Mouse (Mus musculus): ENCODE measurements around the gene Krt7. TPM values are rescaled to one million over a fixed set of nuclear protein-coding genes. Genes with fewer than 3 reads are reported as not detected.

Gene Krt7
- polyA plus RNA-seq, 1 experiment from 2014 or later: 33.0 TPM

- ATAC-seq (ENCODE audit: low read depth) (no peak), DNase-seq (ENCODE audit: low spot score) (no peak)
- Histone ChIP-seq H3K4me2 (ENCODE audit: low read depth, low read length) (no peak overlapping the region), H3K4me3 (ENCODE audit: low read depth, low read length) (no peak overlapping the region), H3K4me1 (ENCODE audit: control insufficient read depth, insufficient read depth, low read length) (no peaks in the 10 kb centered on the region), H3K36me3 (ENCODE audit: control insufficient read depth, insufficient read depth, low read length) (no peaks in the 10 kb centered on the region), H3K27me3 (replicated peaks; ENCODE audit: control insufficient read depth, insufficient read depth, low read length) (peaks cover 37% of the 10 kb centered on the region), H3K9me3 (ENCODE audit: control insufficient read depth, low read length) (no peaks in the 10 kb centered on the region), H3K27ac (replicated peaks; ENCODE audit: low read depth, low read length) (no peak overlapping the region), H3K9ac (ENCODE audit: low read depth, low read length) (no peak overlapping the region)
- 64% methylated on average over 4 of the region's 4 CpGs for WGBS
Measured at GRCm38 (mm10) chr15:101440837-101441236, 30.0 kb downstream of the Krt7 start.

- H3K27me3 ChIP-seq (replicated peaks; ENCODE audit: control insufficient read depth, insufficient read depth, low read length): no peaks in the 10 kb centered on the region
- H3K9me3 ChIP-seq (ENCODE audit: control insufficient read depth, low read length): no peaks in the 10 kb centered on the region
- no peak overlapping the region for H3K4me2 ChIP-seq (ENCODE audit: low read depth, low read length)
- no peak overlapping the region for H3K4me3 ChIP-seq (ENCODE audit: low read depth, low read length)
- DNase-seq (ENCODE audit: low spot score): peak; percentile 20
- no peaks in the 10 kb centered on the region for H3K4me1 ChIP-seq (ENCODE audit: control insufficient read depth, insufficient read depth, low read length)
- no peak for ATAC-seq (ENCODE audit: low read depth)
- H3K27ac ChIP-seq (replicated peaks; ENCODE audit: low read depth, low read length): no peak overlapping the region
- H3K9ac ChIP-seq (ENCODE audit: low read depth, low read length): no peak overlapping the region
- H3K36me3 ChIP-seq (ENCODE audit: control insufficient read depth, insufficient read depth, low read length): no peaks in the 10 kb centered on the region
- 60% methylated on average over 11 of the region's 11 CpGs for WGBS
Measured at GRCm38 (mm10) chr15:101446572-101446971, 35.7 kb downstream of the Krt7 start.

- DNase-seq (ENCODE audit: low spot score) (no peak), ATAC-seq (ENCODE audit: low read depth) (no peak)
- Histone ChIP-seq H3K4me2 (ENCODE audit: low read depth, low read length) (no peak within 1 kb of the TSS), H3K4me3 (ENCODE audit: low read depth, low read length) (no peak within 1 kb of the TSS), H3K9me3 (ENCODE audit: control insufficient read depth, low read length) (no peaks in the 10 kb centered on the region), H3K36me3 (ENCODE audit: control insufficient read depth, insufficient read depth, low read length) (no peaks in the 10 kb centered on the region), H3K27me3 (replicated peaks; ENCODE audit: control insufficient read depth, insufficient read depth, low read length) (no peaks in the 10 kb centered on the region), H3K4me1 (ENCODE audit: control insufficient read depth, insufficient read depth, low read length) (no peaks in the 10 kb centered on the region), H3K9ac (ENCODE audit: low read depth, low read length) (no peak within 1 kb of the TSS), H3K27ac (replicated peaks; ENCODE audit: low read depth, low read length) (no peak within 1 kb of the TSS)
- 79% methylated on average over 2 of the region's 2 CpGs for WGBS
Measured at GRCm38 (mm10) chr15:101447444-101447843, 36.6 kb downstream of the Krt7 start, which contains the start of gene Krt88. Gene Krt88, plus strand, starts transcription at chr15:101447744.

- Histone ChIP-seq H3K9ac (ENCODE audit: low read depth, low read length) (no peak overlapping the region), H3K27me3 (replicated peaks; ENCODE audit: control insufficient read depth, insufficient read depth, low read length) (no peaks in the 10 kb centered on the region), H3K4me2 (ENCODE audit: low read depth, low read length) (no peak overlapping the region), H3K4me3 (ENCODE audit: low read depth, low read length) (no peak overlapping the region), H3K27ac (replicated peaks; ENCODE audit: low read depth, low read length) (no peak overlapping the region), H3K36me3 (ENCODE audit: control insufficient read depth, insufficient read depth, low read length) (no peaks in the 10 kb centered on the region), H3K9me3 (ENCODE audit: control insufficient read depth, low read length) (0 out of 2 replicates have a peak, but pooled peaks cover 8% of the 10 kb centered on the region), H3K4me1 (ENCODE audit: control insufficient read depth, insufficient read depth, low read length) (peaks cover 5% of the 10 kb centered on the region; the same call in 1 of the 2 replicates)
- 3% methylated on average over 13 of the region's 13 CpGs for WGBS
- ATAC-seq (ENCODE audit: low read depth) (peak; percentile 74; the same call in 1 of the 2 replicates), DNase-seq (ENCODE audit: low spot score) (peak; percentile 62)
Measured at GRCm38 (mm10) chr15:101453093-101453736, 42.4 kb downstream of the Krt7 start.

- Histone ChIP-seq H3K4me3 (ENCODE audit: low read depth, low read length) (no peak overlapping the region), H3K36me3 (ENCODE audit: control insufficient read depth, insufficient read depth, low read length) (no peaks in the 10 kb centered on the region), H3K4me1 (ENCODE audit: control insufficient read depth, insufficient read depth, low read length) (peaks cover 10% of the 10 kb centered on the region; the same call in 1 of the 2 replicates), H3K9me3 (ENCODE audit: control insufficient read depth, low read length) (0 out of 2 replicates have a peak, but pooled peaks cover 8% of the 10 kb centered on the region), H3K4me2 (ENCODE audit: low read depth, low read length) (no peak overlapping the region), H3K27me3 (replicated peaks; ENCODE audit: control insufficient read depth, insufficient read depth, low read length) (no peaks in the 10 kb centered on the region), H3K9ac (ENCODE audit: low read depth, low read length) (no peak overlapping the region), H3K27ac (replicated peaks; ENCODE audit: low read depth, low read length) (no peak overlapping the region)
- WGBS: 86% methylated on average over 8 of the region's 8 CpGs
- peak; percentile 19 for DNase-seq (ENCODE audit: low spot score)
- ATAC-seq (ENCODE audit: low read depth): no peak
Measured at GRCm38 (mm10) chr15:101454774-101455173, 43.9 kb downstream of the Krt7 start.

- no peaks in the 10 kb centered on the region for H3K36me3 ChIP-seq (ENCODE audit: control insufficient read depth, insufficient read depth, low read length)
- no peak for ATAC-seq (ENCODE audit: low read depth)
- no peak overlapping the region for H3K9ac ChIP-seq (ENCODE audit: low read depth, low read length)
- H3K27me3 ChIP-seq (replicated peaks; ENCODE audit: control insufficient read depth, insufficient read depth, low read length): no peaks in the 10 kb centered on the region
- peaks cover 10% of the 10 kb centered on the region; the same call in 1 of the 2 replicates for H3K4me1 ChIP-seq (ENCODE audit: control insufficient read depth, insufficient read depth, low read length)
- H3K27ac ChIP-seq (replicated peaks; ENCODE audit: low read depth, low read length): no peak overlapping the region
- H3K9me3 ChIP-seq (ENCODE audit: control insufficient read depth, low read length): 0 out of 2 replicates have a peak, but pooled peaks cover 8% of the 10 kb centered on the region
- H3K4me3 ChIP-seq (ENCODE audit: low read depth, low read length): no peak overlapping the region
- no peak for DNase-seq (ENCODE audit: low spot score)
- WGBS: 82% methylated on average over 2 of the region's 2 CpGs
- H3K4me2 ChIP-seq (ENCODE audit: low read depth, low read length): no peak overlapping the region
Measured at GRCm38 (mm10) chr15:101455292-101455691, 44.4 kb downstream of the Krt7 start.

- no peak overlapping the region for H3K4me2 ChIP-seq (ENCODE audit: low read depth, low read length)
- DNase-seq (ENCODE audit: low spot score) (no peak), ATAC-seq (ENCODE audit: low read depth) (no peak)
- H3K9ac ChIP-seq (ENCODE audit: low read depth, low read length): no peak overlapping the region
- H3K4me1 ChIP-seq (ENCODE audit: control insufficient read depth, insufficient read depth, low read length): peaks cover 10% of the 10 kb centered on the region; the same call in 1 of the 2 replicates
- H3K9me3 ChIP-seq (ENCODE audit: control insufficient read depth, low read length): 0 out of 2 replicates have a peak, but pooled peaks cover 8% of the 10 kb centered on the region
- no peak overlapping the region for H3K27ac ChIP-seq (replicated peaks; ENCODE audit: low read depth, low read length)
- H3K36me3 ChIP-seq (ENCODE audit: control insufficient read depth, insufficient read depth, low read length): no peaks in the 10 kb centered on the region
- WGBS: 91% methylated on average over 6 of the region's 6 CpGs
- H3K4me3 ChIP-seq (ENCODE audit: low read depth, low read length): no peak overlapping the region
- no peaks in the 10 kb centered on the region for H3K27me3 ChIP-seq (replicated peaks; ENCODE audit: control insufficient read depth, insufficient read depth, low read length)
Measured at GRCm38 (mm10) chr15:101455891-101456290, 45.0 kb downstream of the Krt7 start.

- Histone ChIP-seq H3K9me3 (ENCODE audit: control insufficient read depth, low read length) (0 out of 2 replicates have a peak, but pooled peaks cover 8% of the 10 kb centered on the region), H3K4me1 (ENCODE audit: control insufficient read depth, insufficient read depth, low read length) (0 out of 2 replicates have a peak, but pooled peaks cover 5% of the 10 kb centered on the region), H3K4me2 (ENCODE audit: low read depth, low read length) (no peak overlapping the region), H3K27ac (replicated peaks; ENCODE audit: low read depth, low read length) (no peak overlapping the region), H3K36me3 (ENCODE audit: control insufficient read depth, insufficient read depth, low read length) (no peaks in the 10 kb centered on the region), H3K4me3 (ENCODE audit: low read depth, low read length) (no peak overlapping the region), H3K9ac (ENCODE audit: low read depth, low read length) (peak overlapping the region; percentile 14; the same call in 1 of the 2 replicates), H3K27me3 (replicated peaks; ENCODE audit: control insufficient read depth, insufficient read depth, low read length) (no peaks in the 10 kb centered on the region)
- whole genome bisulfite sequencing: 52% methylated on average over 16 of the region's 16 CpGs
- no peak for ATAC-seq (ENCODE audit: low read depth)
- peak; percentile 40 for DNase-seq (ENCODE audit: low spot score)
Measured at GRCm38 (mm10) chr15:101458361-101458930, 47.6 kb downstream of the Krt7 start.

Data from embryonic facial prominence, embryonic 14.5 days (tissue).